Mouse (Mus musculus) cortical plate, adult 2 months (tissue): Measurements from ENCODE around the gene Traf6.

Source experiments
- CTCF ChIP-seq: fragments of 200-500 bp; IDR thresholded peaks from 2 replicates; pipeline ENCODE4 v1.5.1; 2011; ENCODE audit warnings: mild to moderate bottlenecking, control low read depth, low read length; ENCODE audit not compliant: insufficient read depth; ENCODE audit errors: extremely low read depth
- POLR2A ChIP-seq: fragments of 200-500 bp; IDR thresholded peaks from 2 replicates; pipeline ENCODE4 v1.6.1; 2011; ENCODE audit warnings: mild to moderate bottlenecking, low read length, control low read depth; ENCODE audit not compliant: insufficient read depth; ENCODE audit errors: extremely low read depth

DNA sequence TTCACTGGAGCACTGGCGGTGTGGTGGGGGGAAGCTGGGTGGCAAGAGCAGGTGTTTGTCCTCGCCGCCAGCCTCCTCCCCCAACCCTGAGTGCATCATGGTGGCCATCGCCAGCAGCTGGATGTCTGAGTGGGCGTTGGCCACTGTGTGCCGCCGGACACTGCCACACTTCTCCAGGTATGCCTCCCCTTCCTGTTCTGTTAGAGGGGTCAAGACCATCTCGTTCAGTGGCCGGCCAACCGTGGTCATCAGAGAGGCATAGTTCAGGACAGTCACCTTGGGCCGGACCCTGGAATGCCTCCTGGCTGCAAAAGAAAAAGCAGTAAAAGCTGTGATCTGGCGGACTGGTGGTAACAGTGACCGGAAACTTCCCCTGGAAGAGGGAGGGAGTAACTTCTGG, 38.9 kb downstream of the Traf6 start:
- TF ChIP-seq POLR2A = no peak
- no peak for TF ChIP-seq CTCF
